Mouse (Mus musculus): ENCODE data around the gene Krt10.

The Krt10 gene

DNA sequence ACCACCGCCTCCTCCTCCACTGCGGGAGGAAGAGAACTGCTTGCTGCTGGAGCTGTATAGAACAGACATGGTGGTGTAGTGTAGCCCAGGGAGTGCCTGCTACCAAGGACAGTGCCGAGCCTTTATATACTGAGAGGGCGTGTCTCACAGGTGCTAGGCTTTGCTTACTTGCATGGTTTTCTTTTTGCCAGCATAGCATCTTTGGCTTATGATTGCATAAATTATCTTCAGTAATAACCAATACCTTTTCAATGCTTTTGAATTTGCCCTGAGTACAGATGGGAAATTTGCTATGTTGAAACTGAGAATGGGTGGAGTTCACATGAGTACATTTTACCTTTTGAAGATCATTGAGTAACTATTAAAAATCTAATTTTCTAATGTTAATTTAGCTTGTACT is at the start of gene Krt10:
Krt10 (minus strand) TSS at position 101 of the 400 bp plus-strand sequence.
- no peak for DNase-seq

DNA sequence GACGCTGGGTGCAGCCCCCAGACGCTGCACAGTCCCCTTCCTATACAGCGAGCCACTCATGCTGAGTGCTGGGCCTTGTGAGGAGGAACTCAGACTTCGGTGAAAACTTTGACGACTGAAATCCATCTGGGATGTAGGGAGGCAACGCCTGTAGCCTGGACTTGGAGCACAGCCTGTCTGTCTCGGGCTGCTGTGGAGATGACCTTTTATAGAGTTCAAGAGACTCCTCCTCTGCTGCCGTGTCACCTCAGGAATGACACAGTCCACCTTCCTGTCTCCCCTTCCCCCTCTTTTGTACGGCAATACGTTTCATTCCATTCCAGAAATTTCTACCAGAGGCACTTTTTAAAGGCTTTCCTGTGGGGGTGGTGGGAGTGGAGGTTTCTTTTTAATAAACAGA is 48.8 kb upstream of the Krt10 start, which contains the start of gene Krt20:
Krt20 (minus strand) TSS at position 179 of the 400 bp plus-strand sequence.
- no peak for DNase-seq

DNA sequence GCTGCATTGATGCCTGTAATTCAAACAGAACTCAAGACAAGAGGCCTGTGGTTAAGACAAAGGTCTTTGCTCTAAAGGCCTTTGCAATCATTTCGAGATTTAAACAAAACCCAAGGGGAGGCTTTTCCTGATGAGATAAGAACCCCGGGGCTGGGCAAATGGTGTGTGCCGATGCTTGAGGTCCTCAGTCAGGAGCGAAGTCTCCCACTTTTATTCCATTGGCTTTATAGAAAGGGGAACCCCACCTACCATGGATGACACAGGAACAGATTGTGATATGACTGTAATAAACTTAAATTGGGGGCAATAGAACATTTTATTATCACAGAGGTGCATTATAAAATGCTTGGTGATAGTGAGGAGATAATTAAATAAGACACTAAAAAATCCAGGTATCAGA is 47.5 kb upstream of the Krt10 start:
- DNase-seq = no peak

DNA sequence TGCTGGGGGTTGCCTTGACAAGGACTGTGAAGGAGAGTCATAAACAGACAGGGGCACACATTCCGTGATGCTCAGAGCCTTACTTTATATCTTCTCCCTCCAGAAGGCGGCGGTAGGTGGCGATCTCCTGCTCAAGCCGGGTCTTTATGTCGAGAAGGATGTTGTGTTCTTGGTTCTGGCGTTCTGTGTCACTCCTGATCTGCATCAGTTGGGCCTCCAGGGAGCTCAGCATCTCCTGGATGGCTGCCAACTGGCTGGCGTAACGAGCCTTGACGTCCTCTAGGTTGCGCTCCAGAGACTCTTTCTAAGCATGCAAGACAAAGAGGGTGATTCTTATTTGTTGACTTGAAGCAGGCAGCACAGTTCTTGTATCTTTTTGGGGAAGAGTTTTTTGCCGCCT is 41.5 kb upstream of the Krt10 start:
- DNase-seq = peak; percentile 15 to 61

DNA sequence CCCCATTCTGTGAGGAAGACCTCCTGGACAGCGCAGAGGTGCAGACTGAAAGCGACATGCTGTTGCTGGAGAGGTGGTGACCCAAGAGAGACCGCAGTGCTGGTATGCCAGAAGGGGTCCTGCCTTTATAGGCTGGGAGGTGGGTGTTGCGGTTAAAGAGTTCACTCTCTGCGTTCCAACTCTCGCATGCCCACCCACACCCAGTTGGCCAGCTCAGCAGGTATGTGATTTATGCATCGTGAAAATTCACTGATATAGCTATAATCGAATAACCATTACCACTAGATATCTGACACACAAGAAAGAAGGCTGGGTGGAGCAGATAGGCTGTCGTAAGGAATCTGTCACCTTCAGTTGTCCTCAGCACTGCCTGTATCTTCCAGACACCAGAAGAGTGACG is 33.0 kb upstream of the Krt10 start, which contains the start of gene Krt12:
Krt12 (minus strand) TSS at position 101 of the 400 bp plus-strand sequence.
- DNase-seq = no peak

DNA sequence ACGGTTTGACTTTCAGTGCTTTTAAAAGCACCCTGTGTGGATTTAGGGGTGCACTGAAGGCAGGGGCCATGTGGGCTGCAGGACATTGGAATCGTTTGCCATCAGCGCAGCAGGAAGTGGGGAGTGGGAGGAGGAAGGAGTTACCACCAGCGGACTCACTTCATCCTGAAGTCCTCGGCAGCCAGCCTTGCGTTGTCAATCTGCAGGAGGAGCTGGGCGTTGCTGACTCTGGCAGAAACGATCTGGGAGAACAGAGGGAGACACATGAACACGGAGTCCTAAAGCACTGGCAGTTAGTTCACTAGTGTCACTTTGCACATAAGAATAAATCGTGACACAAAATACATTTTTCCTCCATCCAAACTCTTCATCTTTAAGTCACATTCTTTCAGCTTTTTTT is 31.4 kb upstream of the Krt10 start:
- DNase-seq = no peak

DNA sequence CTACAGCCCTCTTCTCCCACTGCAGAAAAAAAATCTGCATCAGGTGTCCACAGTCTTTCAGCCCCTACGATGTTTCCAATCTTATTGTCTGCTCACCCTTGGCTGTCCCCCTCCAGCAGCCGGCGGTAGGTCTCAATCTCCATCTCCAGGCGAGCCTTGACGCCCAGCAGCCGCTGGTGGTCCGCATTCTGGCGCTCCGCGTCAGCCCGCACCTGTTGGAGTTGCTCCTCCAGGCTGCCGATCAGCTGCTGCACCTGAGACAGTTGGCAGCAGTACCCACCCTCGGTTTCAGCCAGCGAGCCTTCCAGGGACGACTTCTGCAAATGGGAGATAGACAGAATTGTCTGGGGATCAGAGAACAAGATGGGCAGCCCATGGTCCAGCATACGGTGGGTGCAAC is 28.7 kb upstream of the Krt10 start:
- DNase-seq = no peak

DNA sequence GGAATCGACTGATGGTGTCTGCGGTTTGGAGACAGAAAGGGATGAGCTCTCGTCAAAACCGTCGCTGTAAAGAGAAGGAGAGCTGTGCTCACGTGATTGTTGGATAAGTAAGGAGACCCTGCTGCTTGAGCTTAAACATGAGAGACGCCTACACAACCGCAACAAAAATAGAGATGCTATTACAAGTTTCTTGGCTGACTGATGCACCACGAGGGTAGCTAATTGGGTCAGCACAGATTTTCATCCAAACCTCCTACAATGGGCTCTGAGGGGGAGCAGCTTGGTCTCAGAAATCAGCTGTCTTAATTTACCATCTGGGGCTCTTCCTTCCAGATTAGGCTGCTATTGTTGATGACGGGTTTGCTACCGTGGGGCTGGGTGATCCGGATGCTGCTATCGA is 27.7 kb upstream of the Krt10 start:
- no peak for DNase-seq

DNA sequence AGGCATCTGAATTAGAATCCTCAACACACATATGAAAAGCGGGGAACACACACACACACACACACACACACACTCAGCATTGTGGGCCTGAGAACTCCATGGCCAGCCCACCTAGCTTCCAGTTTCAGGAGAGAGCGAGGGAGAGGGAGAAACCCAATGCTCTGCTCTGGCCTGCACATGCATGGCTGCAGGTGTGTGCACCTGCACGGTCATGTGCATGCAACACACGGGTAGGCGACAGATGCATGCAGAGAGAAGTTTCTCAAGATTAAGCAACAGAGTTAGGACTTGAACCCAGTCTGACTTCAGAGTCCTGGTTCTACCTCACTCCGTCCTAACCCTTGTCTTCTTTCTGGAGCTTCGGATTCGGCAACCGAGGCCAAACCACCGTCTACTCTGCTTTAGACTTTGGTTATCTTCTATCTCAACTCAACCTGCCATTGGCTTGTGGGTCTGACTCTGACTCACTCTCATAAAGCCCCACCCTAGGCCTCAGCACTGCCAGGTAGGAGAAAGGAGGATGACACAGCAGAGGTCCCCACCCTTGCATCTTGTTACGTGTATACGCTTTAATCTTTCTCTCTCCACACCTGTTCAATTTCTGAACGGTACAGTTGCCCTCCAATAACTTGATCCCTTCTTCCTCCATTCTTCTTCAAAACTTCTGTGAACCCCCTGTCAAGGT is 25.4 kb upstream of the Krt10 start:
- no peak for DNase-seq

DNA sequence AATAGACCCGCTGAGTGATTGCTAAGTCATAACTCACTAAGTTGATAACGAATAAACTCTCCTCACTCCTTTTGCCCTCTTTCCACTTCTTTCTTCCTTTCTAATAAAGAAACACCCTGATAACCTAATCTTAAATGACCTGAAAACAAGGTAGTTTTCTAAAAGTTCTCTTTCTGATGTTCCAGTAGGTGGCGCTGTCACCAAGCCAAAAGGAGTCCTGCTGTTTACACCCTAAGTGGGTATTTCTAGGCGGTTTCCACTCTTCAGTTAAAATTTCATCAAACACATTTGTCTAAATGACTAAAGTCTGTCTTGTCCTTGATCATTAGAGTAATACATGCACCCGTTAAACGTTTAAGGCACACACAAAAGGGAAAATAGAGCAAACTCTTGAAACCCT is 24.1 kb upstream of the Krt10 start:
- peak; percentile 10 to 26 for DNase-seq

DNA sequence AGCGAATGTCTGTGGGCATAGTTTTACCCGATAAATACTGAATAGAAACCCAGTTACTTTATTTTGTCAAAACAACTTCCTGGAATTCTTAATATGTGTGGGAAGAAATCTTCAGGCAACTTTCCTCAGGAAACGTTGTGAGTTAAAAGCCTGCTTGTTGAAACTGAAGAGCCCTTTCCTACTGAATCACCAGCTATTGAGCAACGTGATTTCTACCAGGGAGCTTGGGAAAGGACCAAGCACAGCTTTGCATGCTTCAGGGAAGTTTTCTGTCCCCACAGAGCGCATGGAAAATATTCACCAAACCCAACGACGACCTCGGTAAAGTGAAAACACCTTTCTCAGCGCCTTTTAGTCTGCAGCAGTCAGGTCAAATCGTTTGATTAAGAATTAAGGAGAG is 17.0 kb upstream of the Krt10 start:
- no peak for DNase-seq

DNA sequence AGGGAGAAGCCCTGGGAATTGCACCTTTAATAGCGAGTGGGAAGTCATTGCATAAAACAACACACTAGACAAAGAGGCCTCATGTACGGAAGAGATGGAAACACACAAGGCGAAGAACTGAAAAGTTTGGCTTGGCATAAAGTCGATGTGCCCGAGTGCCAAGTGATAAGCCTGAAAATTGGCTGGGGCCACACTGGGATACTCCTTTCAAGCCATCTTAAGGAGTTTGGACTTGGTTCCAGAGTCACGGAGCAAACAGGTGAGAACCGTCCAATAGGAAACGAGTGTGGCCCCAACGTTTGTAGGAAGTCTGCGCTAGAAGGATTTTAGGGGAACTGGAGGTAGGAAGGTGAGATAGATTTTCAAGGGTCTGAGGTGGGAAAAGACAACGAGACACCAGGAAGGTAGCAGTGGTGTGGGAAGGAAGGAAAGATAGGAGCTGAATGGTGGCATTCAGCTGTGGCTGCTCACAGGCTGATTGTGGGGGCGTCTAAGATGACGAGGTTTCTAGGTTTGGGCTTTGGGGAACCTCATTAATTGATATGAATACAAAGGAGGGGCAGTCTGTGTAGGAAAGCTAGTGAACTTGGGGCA is 10.9 kb upstream of the Krt10 start:
- DNase-seq = no peak

DNA sequence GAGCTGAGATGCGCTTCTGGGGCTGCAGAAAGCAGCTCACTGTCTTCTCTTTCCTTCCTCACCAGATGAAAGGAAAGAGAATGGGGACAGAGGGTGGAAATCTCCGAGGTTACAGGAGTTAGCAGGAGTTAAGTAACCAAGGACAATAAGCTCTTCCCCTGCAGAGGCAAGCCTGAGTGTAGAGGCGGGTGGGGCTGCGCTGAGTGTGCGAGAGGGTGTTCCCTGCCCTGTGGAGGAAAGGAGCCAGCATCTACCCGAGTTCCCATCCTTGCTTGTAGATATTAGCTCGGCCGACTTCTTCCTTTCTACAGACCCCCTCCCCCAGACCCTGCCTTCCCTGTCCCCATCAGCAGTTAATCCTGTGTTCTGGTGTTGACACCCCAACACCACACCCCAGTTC is 9.7 kb upstream of the Krt10 start:
- DNase-seq = no peak

DNA sequence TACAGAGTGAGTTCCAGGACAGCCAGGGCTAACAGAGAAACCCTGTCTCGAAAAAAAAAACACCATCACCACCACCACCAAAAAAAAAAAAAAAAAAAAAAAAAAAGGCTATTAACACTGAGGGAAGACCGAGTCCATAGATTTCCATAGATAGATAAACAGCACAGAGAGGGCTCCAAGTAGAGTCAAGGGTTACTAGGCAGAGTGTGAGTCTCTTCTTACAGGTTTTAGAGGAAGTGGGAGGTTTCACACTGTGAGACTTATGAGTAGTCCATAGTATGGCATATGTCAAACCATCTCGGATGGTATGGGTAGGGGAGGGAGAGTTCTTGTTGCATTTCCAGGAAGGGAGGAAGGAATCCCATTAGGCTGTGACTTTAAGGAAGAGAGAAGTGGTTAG is 8.9 kb upstream of the Krt10 start:
- no peak for DNase-seq

DNA sequence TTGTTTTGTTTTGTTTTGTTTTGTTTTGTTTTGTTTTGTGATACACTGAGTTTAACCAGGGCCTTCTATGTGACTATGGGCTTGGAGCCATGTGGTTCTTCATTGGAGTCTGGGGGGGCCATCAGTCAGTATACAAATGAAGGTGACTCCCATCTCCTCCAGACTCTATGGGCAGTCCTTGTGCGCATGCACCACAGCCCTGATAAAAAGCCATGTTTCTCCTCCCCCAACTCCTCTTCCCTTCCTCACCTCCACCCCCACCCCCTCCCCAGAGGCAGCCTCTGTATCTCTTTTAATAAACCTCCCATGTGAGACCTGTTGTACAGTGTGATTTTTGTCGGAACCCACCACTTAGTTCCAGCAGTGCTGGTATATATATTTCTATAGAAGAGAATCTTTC is 7.5 kb upstream of the Krt10 start:
- no peak for DNase-seq

DNA sequence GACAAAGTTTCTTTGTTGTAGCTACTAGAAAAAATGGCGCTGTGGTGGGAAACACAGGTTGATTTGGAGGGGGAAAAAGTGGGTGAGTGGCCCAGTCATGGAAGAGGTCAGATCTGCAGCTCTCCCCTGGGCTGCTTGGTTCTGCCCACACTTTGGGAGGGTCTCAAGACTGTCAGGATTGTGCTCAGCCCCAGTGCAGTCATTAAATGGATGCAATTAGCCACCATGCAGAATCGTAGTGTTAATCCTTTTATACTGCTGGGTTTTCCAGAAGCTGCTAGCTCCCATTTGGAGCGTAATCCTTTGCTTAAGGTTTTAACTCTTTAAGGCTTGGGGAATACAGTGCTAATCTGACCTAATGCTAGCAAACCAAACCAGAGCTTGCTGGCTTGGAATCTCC is 6.9 kb upstream of the Krt10 start:
- DNase-seq = no peak

DNA sequence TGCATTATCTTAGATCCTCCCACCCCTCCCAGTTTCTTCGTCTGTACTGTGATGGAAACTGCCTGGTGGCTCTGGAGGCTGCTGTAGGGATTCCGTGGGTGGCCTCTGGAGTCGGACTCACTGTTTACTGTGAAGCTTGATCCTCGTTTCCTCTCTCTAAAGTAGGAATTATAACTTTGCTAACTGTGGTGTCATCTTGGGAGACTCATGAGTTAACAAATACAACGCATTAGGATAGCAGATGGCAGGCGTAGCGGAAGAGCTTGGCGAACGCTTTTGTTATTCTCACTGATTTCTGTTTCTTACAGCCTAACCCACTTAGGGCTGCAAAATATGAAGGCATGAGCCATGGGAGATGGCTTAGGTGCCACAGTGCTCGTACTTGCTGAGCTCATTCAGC is 3.3 kb upstream of the Krt10 start:
- no peak for DNase-seq

DNA sequence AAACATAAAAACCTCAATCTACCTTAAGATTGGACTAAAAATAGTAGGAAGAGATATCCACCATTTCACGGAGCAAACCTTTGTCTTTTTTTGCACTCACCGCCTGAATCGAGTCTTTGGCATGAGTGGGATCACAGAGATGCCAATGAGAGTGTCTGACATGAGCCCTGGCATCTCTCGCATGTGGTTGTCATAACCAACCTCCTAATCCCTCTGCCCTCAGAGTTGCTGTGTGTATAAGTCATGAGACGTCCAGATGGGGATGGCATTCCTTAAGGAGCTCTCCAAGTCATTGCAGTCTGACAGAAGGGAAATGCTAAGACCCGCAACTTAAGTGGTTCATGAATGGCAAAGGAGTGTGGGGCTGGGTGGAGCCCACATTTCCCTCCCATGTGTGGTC is 2.2 kb upstream of the Krt10 start:
- no peak for DNase-seq

DNA sequence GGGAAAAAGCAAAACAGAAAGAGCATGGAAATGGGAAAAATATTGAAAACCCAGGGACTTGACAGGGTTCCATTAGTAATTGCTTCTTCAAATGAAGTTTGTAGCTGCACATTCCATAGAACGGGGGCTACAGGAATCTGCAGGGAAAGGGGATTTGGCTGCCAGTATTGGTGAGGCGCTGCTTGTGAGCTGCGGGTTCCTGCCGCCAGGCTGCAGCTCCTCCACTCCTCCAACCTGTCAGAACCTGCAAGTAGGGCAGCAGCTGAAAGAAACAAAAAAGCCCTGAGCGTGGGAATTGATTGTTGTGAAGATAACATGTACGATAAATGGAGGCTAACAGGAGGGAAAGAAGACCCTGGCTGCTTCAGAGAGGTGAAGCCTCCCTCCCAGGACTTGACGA is 1.7 kb upstream of the Krt10 start:
- DNase-seq = no peak

DNA sequence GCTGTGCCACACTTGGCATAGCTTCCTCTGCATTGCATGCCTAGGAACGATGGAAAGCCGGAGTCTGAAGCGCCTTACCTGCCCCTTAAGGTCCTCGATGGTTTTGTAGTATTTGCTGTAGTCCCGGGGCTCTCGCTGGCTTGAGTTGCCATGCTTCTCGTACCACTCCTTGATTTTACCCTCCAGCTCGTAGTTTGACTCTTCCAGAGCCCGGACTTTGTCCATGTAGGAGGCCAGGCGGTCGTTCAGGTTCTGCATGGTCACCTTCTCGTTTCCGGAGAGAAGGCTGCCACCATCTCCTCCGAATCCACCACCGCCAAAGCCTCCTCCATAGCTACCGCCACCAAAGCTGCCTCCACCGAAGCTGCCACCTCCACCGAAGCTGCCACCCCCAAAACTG is 503 bp downstream of the Krt10 start:
- peak in 1 of 2 experiments; percentile 41 for DNase-seq

DNA sequence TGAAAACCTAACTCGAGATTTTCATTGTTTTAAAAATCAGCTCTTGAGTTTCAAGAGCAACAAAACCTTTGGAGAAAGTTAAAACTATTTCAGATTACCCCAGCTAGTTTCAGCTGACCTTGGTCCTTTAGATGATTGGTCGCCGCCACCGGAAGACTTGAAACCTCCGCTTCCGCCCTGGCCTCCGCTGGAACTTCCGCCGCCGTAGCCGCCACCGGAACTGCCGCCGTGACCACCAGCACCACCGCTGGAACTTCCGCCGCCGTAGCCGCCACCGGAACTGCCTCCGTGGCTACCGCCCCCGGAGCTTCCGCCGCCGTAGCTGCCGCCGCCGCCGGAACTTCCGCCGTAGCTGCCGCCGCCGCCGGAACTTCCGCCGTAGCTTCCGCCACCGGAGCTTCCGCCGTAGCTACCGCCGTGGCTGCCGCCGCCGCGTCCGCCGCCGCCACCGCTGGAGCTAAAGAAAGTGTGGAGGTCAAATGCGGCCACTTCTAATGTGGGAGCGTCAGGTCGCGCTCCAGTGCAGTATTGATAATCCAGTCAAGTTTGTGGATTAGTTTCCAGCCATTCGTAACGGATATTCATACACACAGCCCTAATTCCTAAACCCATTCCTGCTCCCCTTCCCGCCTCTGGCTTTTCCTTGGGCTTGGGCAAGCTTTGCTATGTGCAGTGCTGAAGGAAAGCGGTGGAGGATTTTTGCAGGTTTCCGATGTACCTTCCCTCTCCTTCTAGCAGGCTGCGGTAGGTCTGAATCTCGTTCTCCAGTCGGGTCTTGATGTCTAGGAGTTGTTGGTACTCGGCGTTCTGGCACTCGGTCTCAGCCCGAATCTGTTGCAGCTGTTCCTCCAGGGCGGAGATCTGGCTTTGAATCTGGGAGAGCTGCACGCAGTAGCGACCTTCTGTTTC is 3.1 kb downstream of the Krt10 start:
- peak; percentile 93 to 94 for DNase-seq

DNA sequence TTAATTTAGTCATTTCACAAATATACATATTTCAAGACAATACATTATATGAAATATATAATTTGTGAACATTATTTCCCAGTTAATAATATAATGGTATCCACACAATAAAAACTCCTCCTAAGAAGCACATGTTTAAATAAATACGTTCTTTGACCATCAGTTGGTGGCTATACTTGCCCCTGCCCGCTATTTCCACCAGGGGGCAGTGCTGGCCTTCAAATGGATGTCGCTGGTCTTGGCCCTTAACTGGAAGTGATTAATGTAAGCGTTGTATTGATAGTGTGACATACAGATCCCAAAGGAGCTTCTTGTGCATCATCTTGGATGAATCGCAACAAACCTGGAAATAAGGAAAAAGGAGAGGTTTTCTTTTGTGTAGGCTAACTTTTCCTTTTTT is 9.6 kb downstream of the Krt10 start:
- peak; percentile 53 to 73 for DNase-seq

DNA sequence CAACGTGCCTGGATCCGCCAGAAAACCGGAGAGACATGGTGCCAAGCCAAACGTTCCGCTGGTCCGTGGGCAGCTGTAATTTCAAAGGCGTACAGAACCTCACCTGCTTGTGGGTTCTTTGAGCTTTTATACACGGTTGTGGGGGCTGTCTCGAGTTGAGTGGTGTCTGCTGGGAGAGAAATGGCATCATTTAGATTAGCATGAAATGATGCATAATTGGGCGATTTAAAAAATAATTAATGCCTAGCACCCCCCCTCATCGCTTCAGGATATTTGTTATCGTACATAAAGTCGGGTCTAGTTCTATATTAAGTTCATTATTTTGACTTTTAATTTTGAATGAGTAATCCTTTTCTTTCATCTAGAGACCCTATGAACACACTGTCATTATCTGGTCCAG is 14.4 kb downstream of the Krt10 start, which contains the start of gene Krt28:
Krt28 (minus strand) TSS at position 101 of the 400 bp plus-strand sequence.
- no peak for DNase-seq
